Mouse (Mus musculus): Measurements from ENCODE around the gene Atp6v1f.

Atp6v1f gene

DNA sequence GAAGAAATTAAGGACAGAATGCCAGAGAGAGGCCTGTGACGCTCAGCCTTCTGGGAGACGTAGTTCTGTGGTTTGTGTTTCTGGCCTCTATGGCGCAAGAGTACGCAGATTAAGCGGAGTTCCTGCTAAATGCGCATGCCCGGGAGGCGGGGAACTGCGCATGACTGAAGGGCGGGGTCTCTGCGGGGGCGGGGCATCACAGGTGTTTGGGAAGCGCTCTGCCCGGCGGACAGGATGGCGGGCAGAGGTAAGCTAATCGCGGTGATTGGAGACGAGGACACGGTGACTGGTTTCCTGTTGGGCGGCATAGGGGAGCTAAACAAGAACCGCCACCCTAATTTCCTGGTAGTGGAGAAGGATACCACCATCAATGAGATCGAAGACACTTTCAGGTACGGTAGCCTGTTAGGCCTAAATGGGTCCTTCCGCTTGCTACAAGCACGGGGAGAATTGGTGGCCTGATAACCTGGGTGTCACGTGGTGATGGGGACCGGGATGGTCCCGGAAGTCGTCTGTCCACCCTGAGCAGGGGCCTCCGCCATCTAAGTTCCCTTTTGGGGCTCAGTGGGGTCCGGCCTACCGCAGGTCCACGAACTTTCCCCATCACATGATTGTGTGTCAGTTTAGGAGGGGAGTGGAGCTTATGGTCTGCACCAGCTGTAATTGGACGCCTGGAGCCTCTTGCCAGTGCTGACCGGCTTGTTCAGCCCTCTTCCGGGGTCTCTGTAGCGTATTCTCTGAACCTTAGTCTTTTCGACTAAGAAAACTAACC, at the start of gene Atp6v1f:
Gene Atp6v1f, plus strand, starts transcription at position 136 of the 772 bp plus-strand sequence.
- DNase-seq, result peak; percentile 92

DNA sequence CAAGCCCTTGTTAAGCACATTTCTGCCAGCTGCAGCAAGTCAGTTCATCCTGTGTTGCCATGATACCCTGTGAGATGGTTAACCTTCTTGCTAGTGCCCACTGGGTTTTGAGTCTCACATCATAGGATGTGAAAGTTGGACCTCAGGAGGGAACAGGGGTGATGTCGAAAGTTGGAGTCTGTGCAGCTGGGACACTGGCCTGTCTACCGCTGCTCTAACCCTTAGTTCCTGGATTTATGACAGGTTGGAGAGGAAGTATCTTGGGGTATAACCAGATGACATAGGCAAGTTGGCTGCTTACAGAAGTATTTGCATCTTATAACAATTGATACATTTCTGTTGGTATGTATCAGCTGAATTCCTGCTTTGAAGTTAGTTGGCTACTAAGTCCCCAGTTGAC, 46.9 kb upstream of the Atp6v1f start:
- DNase-seq, result no peak

DNA sequence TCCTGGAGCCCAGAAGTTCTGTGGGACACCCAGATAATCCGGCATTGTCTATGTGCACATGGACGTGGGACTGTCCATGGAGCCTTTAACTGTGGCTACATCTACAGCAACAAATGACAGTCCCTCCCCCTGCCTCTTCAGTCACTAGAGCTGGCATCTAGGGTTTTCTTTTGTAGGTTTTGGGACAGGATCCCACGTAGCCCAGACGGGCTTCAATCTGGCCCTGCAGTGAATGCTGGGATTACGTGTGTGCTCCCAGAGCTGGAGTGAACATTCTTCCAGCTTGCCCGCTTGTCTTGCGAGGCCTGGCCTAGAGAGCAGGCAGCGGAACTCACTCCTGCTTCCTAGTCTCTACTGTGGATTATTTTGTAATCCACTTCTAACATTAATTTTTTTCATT, 42.4 kb upstream of the Atp6v1f start:
- no peak for DNase-seq

DNA sequence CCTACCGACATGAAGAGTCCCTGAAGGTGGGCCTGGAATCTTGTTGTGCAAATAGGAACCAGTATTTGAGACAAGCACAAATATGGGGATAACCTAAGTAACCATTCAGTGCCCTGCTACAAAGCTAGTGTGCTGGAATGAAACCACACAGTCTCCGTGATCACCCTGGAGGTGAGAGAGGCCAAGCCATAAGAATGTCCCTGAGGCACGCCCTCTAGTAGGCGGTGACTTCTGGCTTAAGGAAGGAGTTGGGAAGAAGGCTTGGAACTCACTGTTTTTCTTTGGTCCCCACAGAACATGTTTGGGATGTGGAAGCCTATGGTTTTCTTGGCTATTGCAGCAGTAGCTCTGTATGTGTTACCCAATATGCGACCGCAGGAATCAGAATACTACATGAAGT, 41.2 kb upstream of the Atp6v1f start:
- DNase-seq, result no peak

DNA sequence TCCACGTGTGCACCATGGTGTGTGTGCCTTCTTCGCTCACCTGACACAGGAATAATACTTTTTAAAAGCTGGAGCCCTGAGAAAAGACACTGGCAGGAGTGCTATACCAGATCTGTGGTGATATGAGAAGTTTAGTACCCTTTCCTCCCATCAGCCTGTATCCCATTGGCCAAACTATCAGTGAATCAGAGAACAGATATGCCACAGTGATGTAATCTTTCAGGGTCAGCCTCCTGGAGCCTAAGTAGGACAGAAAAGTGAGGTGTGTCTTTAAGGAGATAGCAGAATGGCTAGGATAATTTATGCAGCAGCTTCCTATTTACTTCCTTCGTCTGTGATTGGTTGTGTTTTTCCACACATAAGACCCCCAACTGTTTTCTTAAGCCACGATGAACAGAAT, 39.3 kb upstream of the Atp6v1f start:
- no peak for DNase-seq

DNA sequence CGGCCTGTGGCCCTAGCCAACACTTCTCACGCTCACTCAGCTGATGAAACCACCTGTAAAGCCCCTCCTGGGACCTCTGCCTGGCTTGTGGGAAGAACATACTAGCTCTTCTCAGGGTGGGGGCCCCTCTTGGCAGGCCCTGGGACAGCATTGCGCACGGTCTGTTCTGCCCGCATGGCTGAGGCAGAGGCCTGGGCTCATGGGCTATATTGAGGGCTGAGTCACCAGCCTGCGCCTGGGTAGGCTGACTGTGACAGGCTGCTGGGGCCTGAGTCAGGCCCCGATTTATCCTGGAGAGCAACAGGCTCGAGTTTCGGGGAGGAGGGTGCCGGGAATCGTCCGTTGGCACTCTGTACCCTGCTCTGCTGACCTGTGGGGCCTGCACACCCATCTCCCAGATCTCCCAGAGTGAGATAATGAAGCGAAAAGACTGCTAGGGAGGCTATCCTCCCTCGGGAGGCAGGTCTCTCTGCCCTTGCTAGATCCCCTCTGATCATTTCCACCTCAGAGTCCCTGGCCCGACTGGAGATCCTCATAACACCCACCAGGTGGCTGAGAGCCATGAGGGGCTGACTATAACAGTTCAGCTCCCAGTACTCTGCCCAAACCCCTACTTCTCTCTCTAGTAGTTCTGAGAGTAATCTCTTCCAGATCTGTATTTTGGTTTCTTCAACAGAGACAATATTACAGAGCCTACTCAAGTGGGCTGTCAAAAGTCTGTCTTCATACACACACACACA, 36.7 kb upstream of the Atp6v1f start:
- no peak for DNase-seq

DNA sequence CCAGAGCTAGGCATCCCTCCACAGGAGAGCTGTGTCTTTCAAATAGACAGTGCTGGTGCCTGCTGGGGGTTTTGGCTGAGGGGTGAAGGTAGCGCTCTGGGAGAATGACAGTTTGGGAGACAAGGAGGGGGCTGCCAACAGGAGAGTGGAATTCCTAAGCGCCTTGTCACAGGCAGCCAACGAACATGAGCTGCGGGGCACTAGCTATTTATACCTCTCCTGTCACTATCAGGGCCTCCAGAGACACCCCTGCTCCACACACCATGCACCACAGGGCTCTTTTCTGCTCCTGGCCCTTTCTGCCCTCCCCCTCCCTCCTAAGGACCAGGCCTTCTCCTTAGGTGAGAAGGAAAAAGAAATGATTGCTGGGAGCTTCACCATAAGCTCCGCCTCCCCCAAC, 36.0 kb upstream of the Atp6v1f start:
- DNase-seq, result no peak

DNA sequence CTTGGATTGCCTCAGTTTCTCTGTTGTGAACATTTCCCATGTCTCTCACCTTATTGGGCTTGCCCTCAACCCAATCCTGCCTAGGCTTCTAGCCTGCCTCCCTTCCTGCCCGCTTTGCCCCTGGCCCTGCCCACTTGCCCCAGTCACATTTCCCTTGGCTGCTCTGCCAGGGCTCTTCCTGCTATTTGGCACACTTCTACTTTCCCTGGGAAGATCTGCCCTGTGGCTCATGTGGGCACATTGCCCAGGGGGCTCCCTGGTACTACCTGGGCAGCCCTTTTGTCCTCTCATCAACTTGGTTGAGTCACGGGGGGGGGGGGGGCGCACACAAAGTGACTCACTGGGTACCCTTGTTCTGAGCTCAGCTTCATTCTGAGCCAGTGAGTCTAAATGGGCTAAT, 35.4 kb upstream of the Atp6v1f start:
- DNase-seq, result no peak

DNA sequence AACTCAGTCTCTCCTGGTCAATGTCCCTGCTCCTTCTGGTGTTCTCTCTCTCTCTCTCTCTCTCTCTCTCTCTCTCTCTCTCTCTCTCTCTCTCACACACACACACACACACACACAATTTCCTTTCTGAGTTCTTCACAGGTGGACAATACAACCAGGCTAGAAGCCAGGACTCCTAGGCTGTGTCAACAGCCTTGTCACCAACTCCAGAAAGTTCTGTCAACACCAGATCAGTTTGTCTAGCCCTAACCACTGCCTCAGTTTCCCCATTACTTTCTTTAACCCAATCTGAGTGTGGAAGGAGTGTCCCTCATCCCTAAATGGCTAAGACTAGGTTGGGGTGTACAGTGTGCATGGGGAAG, 34.9 kb upstream of the Atp6v1f start:
- DNase-seq, result no peak

DNA sequence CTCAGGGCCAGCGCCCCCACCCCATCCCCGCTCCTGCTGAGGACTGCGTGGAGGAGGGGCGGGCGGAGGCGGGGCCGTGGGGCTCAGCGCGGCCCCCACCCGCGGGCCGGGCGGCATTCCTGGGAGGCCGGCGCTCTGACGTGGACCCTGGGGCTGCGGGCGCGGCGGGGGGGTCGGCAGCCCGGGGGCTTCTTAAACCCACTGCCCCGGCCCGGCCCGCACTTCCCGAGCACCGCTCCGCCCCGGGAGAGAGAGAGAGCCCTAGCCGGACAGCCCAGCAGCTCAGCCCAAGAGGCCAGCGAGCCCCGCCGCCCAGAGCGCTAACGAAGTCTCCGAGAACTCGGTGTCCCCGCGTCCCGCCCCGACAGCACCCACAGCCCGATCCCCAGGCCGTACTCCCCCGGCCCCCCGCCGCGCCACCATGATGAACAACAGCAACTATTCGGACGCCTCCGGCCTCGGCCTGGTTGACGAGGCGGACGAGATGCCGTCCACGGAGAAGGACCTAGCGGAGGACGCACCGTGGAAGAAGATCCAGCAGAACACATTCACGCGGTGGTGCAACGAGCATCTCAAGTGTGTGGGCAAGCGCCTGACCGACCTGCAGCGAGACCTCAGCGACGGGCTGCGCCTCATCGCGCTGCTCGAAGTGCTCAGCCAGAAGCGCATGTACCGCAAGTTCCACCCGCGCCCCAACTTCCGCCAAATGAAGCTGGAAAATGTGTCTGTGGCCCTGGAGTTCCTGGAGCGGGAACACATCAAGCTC, 34.3 kb upstream of the Atp6v1f start, which contains the start of gene Flnc:
Gene Flnc, plus strand, starts transcription at position 219 of the 766 bp plus-strand sequence.
- no peak for DNase-seq

DNA sequence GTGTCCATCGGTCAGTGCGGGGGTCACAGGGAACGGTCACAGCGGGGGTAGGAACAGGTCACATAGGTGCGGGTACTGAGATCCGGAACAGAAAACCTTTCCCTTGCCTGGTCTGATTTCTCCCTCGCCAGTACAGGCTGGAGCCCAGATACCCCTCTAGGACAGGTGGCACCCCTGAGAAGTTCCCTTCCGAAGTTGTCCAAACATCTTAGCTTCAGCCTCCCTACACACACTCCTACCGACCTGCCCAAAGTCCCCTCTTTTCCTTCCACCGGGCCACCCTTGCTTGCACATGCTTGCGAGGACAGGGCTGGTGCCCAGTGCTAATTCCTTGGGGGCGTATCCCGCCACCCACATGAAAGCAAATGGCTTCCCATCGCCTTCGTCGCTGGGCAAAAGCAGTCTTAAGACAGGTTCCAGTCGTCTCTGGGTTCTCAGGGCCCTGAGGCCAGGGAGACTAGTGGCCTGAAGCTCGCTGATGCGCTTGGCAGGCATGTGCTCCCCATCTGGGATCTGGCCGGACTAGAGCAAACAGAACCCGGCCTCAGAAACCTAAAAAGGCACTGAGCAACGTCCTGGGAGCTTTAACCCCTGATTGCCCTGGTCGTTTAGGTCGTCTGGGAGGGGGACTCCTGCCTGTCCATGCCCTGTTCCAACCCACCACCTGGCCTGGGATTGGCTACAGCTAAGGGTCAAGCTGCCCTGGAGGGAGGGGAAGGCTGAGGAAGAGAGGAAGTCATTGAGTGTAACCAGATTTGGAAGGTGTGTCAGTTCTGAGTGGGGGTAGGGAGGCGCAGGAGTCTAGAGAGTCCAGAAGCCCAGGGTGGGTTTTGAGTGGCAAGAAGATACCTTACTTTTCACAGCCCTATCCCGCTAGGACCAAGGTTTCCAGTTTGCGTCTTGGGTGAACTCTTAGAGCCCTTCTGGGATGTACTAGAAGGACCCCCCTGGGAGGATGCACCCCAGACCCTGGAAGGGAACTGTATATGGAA, 33.4 kb upstream of the Atp6v1f start:
- DNase-seq, result no peak

DNA sequence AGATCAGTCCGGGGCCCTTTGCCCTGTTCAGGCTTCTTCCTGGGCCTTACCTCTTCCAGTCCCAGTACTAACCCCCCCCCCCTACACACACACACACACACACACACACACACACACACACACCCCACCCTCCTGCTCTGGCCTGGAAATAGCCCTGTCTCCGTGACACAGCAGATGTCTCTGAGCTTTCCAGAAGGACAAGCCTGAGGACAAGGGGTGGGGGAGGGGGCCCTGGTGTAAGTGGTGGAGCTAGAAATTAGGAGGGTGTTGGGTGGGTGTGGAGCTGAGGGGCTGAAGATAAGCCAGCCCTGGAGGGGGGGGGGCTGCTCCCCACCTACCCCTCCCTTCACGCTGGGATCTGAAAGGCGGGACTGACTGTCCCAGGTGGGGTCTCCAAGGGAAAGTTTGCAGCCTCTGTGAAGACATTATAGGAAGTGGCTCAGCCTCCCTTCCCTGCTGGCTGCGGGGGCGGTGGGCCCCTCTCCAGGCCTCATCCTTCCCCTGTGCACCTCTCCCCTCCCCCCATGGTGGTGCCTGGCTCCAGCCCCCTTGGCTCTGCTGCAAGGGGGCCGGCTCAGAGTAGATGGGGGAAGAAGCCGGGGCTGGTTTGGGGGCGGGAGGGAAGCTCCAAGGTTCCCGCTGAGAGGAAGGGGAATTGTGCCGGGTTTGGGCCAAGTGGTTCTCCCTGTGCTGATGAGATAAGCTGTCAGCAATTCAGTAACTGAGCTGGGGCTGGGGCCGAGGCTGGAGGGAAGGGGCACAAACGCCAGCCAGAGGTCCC, 32.4 kb upstream of the Atp6v1f start:
- DNase-seq, result no peak

DNA sequence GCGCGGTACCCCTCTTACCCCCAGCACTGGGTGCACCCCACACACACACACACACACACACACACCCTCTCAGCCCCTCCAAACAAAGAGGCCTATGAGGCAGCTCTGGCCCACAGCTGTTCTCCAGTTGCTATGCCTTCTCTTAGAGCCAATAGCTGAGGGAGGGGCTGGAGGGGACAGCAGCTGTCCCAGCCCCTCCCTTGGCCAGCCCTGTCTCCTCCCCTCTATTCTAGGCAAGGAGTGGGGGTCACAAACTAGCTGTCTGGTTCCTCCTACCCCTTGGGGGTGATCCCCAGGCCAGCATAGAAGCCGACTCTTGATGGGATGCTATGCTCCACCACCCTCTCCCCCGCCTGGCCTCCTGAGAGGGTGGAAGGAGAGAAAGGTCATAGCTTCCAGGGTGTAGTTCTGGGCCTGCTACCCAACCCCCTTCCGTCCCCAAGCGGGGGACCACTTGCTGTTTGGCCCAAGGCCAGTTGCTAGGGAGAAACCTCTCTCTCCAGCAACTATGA, 31.5 kb upstream of the Atp6v1f start:
- DNase-seq, result no peak

DNA sequence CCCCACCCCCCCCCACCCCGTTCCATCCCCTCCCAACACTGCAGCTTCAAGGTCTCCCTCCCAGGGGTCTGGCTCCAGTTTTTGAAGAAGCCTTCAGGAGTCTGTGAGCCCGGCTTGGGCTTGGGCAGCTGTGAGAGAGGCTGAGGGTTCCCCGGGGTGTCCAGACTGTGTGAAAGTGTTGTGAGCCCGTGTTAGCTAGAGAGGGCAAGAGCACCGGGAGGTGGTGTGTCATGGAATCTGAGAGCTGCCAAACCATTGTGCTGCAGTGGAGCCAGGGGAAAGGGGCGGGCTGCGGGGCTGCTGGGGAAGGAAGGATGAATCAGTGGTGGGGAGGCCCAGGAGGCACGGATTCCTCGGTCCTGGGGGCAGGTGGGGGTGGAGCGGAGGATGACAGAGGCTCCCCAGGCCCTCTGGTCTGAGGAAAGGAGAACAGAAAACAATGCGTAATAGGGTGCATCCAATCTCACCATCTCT, 31.0 kb upstream of the Atp6v1f start:
- DNase-seq, result no peak

DNA sequence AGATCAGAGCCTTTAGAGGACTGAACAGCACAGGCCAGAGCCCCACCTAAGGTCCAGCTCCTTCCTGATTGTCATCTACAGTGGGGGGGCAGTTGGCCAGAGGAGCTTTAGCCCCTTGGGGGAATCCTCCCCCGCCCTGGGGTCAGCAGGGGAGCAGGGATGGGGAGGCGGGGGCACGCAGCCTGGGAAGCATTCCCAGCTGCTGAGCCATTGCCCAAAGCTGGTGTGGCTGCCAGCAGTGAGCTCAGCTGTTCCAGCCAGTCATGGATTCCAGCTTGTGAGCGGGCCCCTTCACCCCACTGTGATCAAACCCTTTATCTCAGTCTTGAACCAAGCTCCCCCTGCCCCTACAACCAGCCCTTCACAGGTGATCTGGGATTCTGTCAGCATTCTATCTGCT, 28.3 kb upstream of the Atp6v1f start:
- no peak for DNase-seq

DNA sequence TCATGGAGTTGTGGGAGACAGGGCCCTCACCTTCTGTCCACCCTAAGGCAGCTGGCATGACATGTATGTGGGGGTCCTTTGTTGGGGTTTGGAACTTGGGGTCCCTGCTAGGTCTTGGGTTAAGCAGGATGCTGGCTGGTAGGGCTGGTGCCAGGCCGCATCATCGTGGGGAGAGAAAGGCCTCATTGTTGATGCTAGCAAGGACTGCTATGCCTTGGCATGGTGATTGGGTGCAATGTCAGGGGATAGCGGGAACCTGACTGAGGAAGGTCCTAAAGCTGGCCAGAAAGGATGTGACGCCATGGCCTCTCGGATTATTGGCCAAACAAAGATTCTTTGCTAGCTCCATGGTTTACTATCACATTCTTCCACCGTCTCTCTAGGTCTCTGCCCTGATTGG, 27.7 kb upstream of the Atp6v1f start:
- DNase-seq, result no peak

DNA sequence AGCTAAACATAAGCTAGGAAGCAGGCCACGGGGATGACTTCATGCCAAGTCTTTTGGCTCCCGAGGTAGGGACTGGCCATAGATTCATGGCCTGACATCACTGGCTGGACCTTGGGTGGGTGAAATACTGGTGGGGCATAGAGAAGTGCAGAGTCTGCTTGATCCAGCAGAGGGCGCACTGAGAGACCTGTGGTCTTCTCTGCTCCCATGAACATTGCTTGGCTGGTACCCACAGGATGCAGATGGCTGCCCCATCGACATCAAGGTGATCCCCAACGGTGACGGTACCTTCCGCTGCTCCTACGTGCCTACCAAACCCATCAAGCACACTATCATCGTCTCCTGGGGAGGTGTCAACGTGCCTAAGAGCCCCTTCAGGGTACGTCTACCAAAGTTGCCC, 22.7 kb upstream of the Atp6v1f start:
- no peak for DNase-seq

DNA sequence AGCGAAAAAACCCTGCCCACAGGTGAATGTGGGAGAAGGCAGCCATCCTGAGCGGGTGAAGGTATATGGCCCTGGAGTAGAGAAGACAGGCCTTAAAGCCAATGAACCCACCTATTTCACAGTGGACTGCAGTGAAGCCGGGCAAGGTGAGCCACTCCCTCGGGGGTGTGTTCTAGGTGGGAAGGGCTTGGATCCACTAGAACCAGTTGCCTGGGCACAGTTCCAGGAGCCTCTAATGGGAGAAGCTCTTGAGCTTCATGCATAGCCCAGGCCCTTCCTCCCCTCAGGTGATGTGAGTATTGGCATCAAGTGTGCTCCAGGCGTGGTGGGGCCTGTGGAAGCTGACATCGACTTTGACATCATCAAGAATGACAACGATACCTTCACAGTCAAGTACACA, 22.2 kb upstream of the Atp6v1f start:
- no peak for DNase-seq

DNA sequence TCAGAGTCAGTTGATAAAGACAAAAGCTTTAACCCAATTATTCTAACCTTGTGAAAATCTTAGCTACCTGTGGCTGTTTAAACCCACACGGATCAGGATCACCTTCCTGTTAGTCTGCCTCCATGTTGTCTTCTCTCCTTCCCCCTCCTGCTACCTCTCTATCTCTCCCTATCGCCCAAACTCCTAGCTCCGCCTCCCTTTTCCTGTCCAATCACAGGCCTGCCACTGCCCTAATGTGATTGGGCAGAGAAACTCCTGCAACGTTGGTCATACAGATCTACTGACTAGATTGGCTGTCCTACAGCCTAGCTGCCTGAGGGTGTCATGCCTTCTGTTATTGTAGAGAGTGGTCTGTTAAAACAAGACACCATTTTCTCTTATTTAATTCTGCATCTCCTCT, 17.7 kb upstream of the Atp6v1f start:
- DNase-seq, result no peak

DNA sequence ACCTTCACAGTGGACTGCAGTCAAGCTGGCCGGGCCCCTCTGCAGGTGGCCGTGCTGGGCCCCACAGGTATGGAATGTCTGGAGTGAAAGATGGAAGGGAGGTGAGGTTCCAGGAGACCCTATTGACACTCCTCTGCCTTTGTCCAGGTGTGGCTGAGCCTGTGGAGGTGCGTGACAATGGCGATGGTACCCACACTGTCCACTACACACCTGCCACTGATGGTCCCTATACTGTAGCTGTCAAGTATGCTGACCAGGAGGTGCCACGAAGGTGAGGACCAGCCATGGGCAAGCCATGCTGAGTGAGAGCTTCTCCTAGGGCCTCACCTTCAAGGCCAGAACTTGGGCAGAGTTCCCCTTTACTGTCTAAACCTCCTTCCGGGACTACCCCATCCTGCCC, 16.9 kb upstream of the Atp6v1f start:
- DNase-seq, result no peak

DNA sequence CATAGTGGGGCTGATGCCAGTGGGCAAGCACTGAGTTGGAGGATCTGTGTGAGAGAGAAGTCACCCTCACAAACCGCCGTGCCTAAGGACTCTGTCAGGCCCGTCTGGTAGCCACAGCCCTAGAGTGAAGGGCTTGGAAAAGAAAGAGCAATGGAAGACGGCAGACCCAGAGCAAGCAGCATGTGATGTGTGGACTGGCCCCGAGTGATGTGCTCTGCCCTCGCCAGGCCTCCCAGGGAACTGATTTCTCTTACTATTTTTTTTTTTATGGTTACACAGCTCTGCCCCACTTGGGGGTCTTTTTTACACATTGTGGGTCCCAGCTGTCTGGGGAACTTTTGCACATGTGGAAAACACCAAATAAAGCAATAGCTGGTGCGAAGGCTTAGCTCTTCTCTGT, 6.0 kb upstream of the Atp6v1f start:
- DNase-seq, result no peak

Data from cerebellum, adult 8-10 months (tissue).